Mouse (Mus musculus) adrenal gland, postnatal 10 days (tissue): ENCODE measurements around the gene V1rd19. TPM values are rescaled to one million over a fixed set of nuclear protein-coding genes. Genes with fewer than 3 reads are reported as not detected.
"Not testable (repeated sequence)": the region's sequence is repeated elsewhere in the genome, so short reads cannot be mapped to it uniquely, and the experiment has no call there.

Experiments used
- DNase-seq: peaks from one replicate; pipeline ENCODE4 v3.0.0; 2021; ENCODE audit warnings: mixed read lengths
- long read RNA-seq, 2 experiments: library from polyadenylated mRNA; stranded (forward); transcript quantifications; one replicate each; pipeline ENCODE4 v2.0.0; 2021
- total RNA-seq, 2 experiments: library from RNA; stranded (reverse); gene quantifications; 2 replicates each; pipeline ENCODE4 v1.2.3; 2021

The V1rd19 gene
- not detected for total RNA-seq
- long read RNA-seq, experiment 1, result 0 reads
- long read RNA-seq, experiment 2, result 0 reads

GRCm38 (mm10) chr7:24001391-24001790, at the start of gene V1rd19:
V1rd19 (plus strand) TSS chr7:24001691.
- DNase-seq, result no peak

GRCm38 (mm10) chr7:23968044-23968443, 33.4 kb upstream of the V1rd19 start:
- DNase-seq, result peak; percentile 26

- DNase-seq, result not testable (repeated sequence)
These were observed 27.2 kb upstream of the V1rd19 start, which contains the start of gene Vmn1r181 for GRCm38 (mm10) chr7:23974315-23974714. Vmn1r181 (plus strand) TSS chr7:23974615.

GRCm38 (mm10) chr7:24052660-24053304, 51.3 kb downstream of the V1rd19 start, which contains the start of gene Vmn1r183:
Vmn1r183 (plus strand) TSS chr7:24053254.
- DNase-seq, result no peak

Other genes with a start within 250 kb of the V1rd19 start
- not detected for gene Vmn1r174, start 249.4 kb upstream of the V1rd19 start, total RNA-seq
- gene Vmn1r175, start 191.0 kb upstream of the V1rd19 start, total RNA-seq, result not detected
- gene Vmn1r176, start 164.3 kb upstream of the V1rd19 start, total RNA-seq, result not detected
- not detected for gene Vmn1r177, start 135.2 kb upstream of the V1rd19 start, total RNA-seq
- not detected for gene Vmn1r178, start 109.7 kb upstream of the V1rd19 start, total RNA-seq
- gene Vmn1r179, start 74.7 kb upstream of the V1rd19 start, total RNA-seq, result not detected
- gene Vmn1r180, start 51.1 kb upstream of the V1rd19 start, total RNA-seq, result not detected
- gene Vmn1r181, start 27.1 kb upstream of the V1rd19 start, total RNA-seq, result not detected
- gene Vmn1r183, start 51.6 kb downstream of the V1rd19 start, total RNA-seq, result not detected
- 10 to 100 TPM; 15.2 to 17.3 TPM for gene Zfp180, start 80.2 kb downstream of the V1rd19 start, total RNA-seq
- gene Zfp112, start 110.6 kb downstream of the V1rd19 start, total RNA-seq, result 1 to 10 TPM; 2.3 to 4.8 TPM
- gene Zfp235, start 132.5 kb downstream of the V1rd19 start, total RNA-seq, result 1 to 10 TPM; 7.2 to 9.9 TPM
- under 1 TPM; 0.61 to 0.69 TPM for gene Zfp114, start 173.4 kb downstream of the V1rd19 start, total RNA-seq
- 10 to 100 TPM in 1 of 2 experiments, 1 to 10 TPM in 1; 9.1 to 11.1 TPM for gene Zfp111, start 209.8 kb downstream of the V1rd19 start, total RNA-seq
- gene Zfp109, start 235.9 kb downstream of the V1rd19 start, total RNA-seq, result 1 to 10 TPM; 2.5 to 2.8 TPM